Mouse (Mus musculus) hindbrain, embryonic 14.5 days (tissue): ENCODE data around the gene Kdm6b. TPM values are rescaled to one million over a fixed set of nuclear protein-coding genes. Genes with fewer than 3 reads are reported as not detected.

Experiments
- ATAC-seq: fragments of 200-750 bp; cut with Nextera tagmentation; 2 replicates; pipeline ENCODE4 v1.8.0; 2017; ENCODE audit warnings: moderate number of reproducible peaks, mild to moderate bottlenecking, moderate TSS enrichment, moderate library complexity; ENCODE audit not compliant: low FRiP score
- DNase-seq: peaks from one replicate; pipeline ENCODE4 v3.0.0-alpha.2; 2015; ENCODE audit warnings: low spot score
- H3K27ac ChIP-seq: fragments of 300-500 bp; sonication (generic); 2 replicates; pipeline ENCODE4 v1.5.1; 2014; ENCODE audit warnings: mild to moderate bottlenecking, moderate library complexity
- H3K27me3 ChIP-seq: fragments of 300-500 bp; sonication (generic); 2 replicates; pipeline ENCODE4 v1.6.1; 2014; ENCODE audit warnings: mild to moderate bottlenecking, low read length, mixed read lengths; ENCODE audit not compliant: control insufficient read depth, insufficient read depth
- H3K36me3 ChIP-seq: fragments of 300-500 bp; sonication (generic); replicated peaks from 2 replicates; pipeline ENCODE4 v1.6.1; 2014; ENCODE audit not compliant: control insufficient read depth, insufficient read depth
- H3K4me1 ChIP-seq: fragments of 300-500 bp; sonication (generic); replicated peaks from 2 replicates; pipeline ENCODE4 v1.6.1; 2014; ENCODE audit warnings: antibody characterized with exemption, low read length, mixed read lengths; ENCODE audit not compliant: control insufficient read depth, insufficient read depth
- H3K4me2 ChIP-seq: fragments of 300-500 bp; sonication (generic); replicated peaks from 2 replicates; pipeline ENCODE4 v1.6.1; 2014; ENCODE audit warnings: mild to moderate bottlenecking, moderate library complexity
- H3K4me3 ChIP-seq: fragments of 300-500 bp; sonication (generic); replicated peaks from 2 replicates; pipeline ENCODE4 v1.5.1; 2014; ENCODE audit warnings: mild to moderate bottlenecking, low read length
- H3K9ac ChIP-seq: fragments of 300-500 bp; sonication (generic); 2 replicates; pipeline ENCODE4 v1.6.1; 2014
- H3K9me3 ChIP-seq: fragments of 300-500 bp; sonication (generic); 2 replicates; pipeline ENCODE4 v1.6.1; 2016; ENCODE audit warnings: low read length; ENCODE audit not compliant: control insufficient read depth
- WGBS: fragments of 180-500 bp; shearing (Covaris S2); extraction: QIAGEN DNeasy Blood & Tissue Kit; methylation state at CpG from one replicate; pipeline ENCODE4 v1.1.7; 2014; 5-methylcytosine and 5-hydroxymethylcytosine counted together
- polyA plus RNA-seq: library from polyadenylated mRNA; unstranded; fragments of >200 nt; fragmentation: Nextera tagmentation; extraction: Ambion mirVana; gene quantifications from 2 replicates; pipeline ENCODE4 v1.2.1, GENCODE M21; 2014

The Kdm6b gene
- polyA plus RNA-seq, 1 experiment from 2014 or later, result 33.0 TPM

GRCm38 (mm10) chr11:69379600-69379999, 33.9 kb downstream of the Kdm6b start:
- no peaks in the 10 kb centered on the region for H3K27me3 ChIP-seq
- DNase-seq, result no peak
- H3K4me3 ChIP-seq, result no peak overlapping the region
- no peaks in the 10 kb centered on the region for H3K9me3 ChIP-seq
- H3K36me3 ChIP-seq, result peaks cover 4% of the 10 kb centered on the region; the same call in 1 of the 2 replicates
- H3K27ac ChIP-seq, result no peak overlapping the region
- WGBS, result 87% methylated on average over 3 of the region's 3 CpGs
- ATAC-seq, result no peak
- no peak overlapping the region for H3K4me2 ChIP-seq
- no peak overlapping the region for H3K9ac ChIP-seq
- H3K4me1 ChIP-seq, result no peaks in the 10 kb centered on the region

GRCm38 (mm10) chr11:69377766-69378165, 35.7 kb downstream of the Kdm6b start:
- Histone ChIP-seq H3K36me3 (peaks cover 4% of the 10 kb centered on the region; the same call in 1 of the 2 replicates), H3K27me3 (no peaks in the 10 kb centered on the region), H3K4me3 (no peak overlapping the region), H3K27ac (no peak overlapping the region), H3K9ac (no peak overlapping the region), H3K9me3 (no peaks in the 10 kb centered on the region), H3K4me1 (no peaks in the 10 kb centered on the region), H3K4me2 (no peak overlapping the region)
- 80% methylated on average over 3 of the region's 3 CpGs for WGBS
- no peak for ATAC-seq
- DNase-seq, result no peak

- H3K36me3 ChIP-seq, result peaks cover 4% of the 10 kb centered on the region; the same call in 1 of the 2 replicates
- DNase-seq, result no peak
- peaks cover 18% of the 10 kb centered on the region for H3K4me1 ChIP-seq
- H3K27me3 ChIP-seq, result no peaks in the 10 kb centered on the region
- no peak overlapping the region for H3K27ac ChIP-seq
- no peak for ATAC-seq
- H3K9ac ChIP-seq, result no peak overlapping the region
- H3K9me3 ChIP-seq, result no peaks in the 10 kb centered on the region
- no peak overlapping the region for H3K4me3 ChIP-seq
- H3K4me2 ChIP-seq, result no peak overlapping the region
- 83% methylated on average over 4 of the region's 4 CpGs for WGBS
Observed at GRCm38 (mm10) chr11:69375646-69376045, 37.8 kb downstream of the Kdm6b start.

- Histone ChIP-seq H3K4me1 (peaks cover 20% of the 10 kb centered on the region), H3K9me3 (no peaks in the 10 kb centered on the region), H3K9ac (no peak overlapping the region), H3K4me2 (no peak overlapping the region), H3K27ac (no peak overlapping the region), H3K36me3 (peaks cover 4% of the 10 kb centered on the region; the same call in 1 of the 2 replicates), H3K4me3 (no peak overlapping the region), H3K27me3 (no peaks in the 10 kb centered on the region)
- DNase-seq, result no peak
- WGBS, result 92% methylated on average over 16 of the region's 16 CpGs
- ATAC-seq, result no peak
Observed at GRCm38 (mm10) chr11:69373223-69373965, 40.1 kb downstream of the Kdm6b start.

- H3K27me3 ChIP-seq, result no peaks in the 10 kb centered on the region
- H3K4me3 ChIP-seq, result no peak overlapping the region
- no peaks in the 10 kb centered on the region for H3K9me3 ChIP-seq
- H3K36me3 ChIP-seq, result peaks cover 4% of the 10 kb centered on the region; the same call in 1 of the 2 replicates
- no peak for ATAC-seq
- DNase-seq, result no peak
- no peak overlapping the region for H3K9ac ChIP-seq
- WGBS, result 65% methylated on average over 3 of the region's 3 CpGs
- H3K27ac ChIP-seq, result peak overlapping the region; percentile 81; the same call in 1 of the 2 replicates
- peaks cover 24% of the 10 kb centered on the region for H3K4me1 ChIP-seq
- 0 out of 2 replicates have a peak overlapping the region, but pooled peaks have one; percentile 31 for H3K4me2 ChIP-seq
Observed at GRCm38 (mm10) chr11:69372780-69373170, 40.7 kb downstream of the Kdm6b start.

GRCm38 (mm10) chr11:69372056-69372779, 41.3 kb downstream of the Kdm6b start:
- peaks cover 25% of the 10 kb centered on the region for H3K4me1 ChIP-seq
- no peak overlapping the region for H3K9ac ChIP-seq
- no peaks in the 10 kb centered on the region for H3K27me3 ChIP-seq
- H3K9me3 ChIP-seq, result no peaks in the 10 kb centered on the region
- 33% methylated on average over 12 of the region's 12 CpGs for WGBS
- DNase-seq, result peak; percentile 47
- peaks cover 2% of the 10 kb centered on the region; the same call in 1 of the 2 replicates for H3K36me3 ChIP-seq
- ATAC-seq, result no peak
- no peak overlapping the region for H3K4me3 ChIP-seq
- H3K4me2 ChIP-seq, result peak overlapping the region; percentile 31
- peak overlapping the region; percentile 81 for H3K27ac ChIP-seq

GRCm38 (mm10) chr11:69371601-69372000, 41.9 kb downstream of the Kdm6b start:
- WGBS, result 26% methylated on average over 12 of the region's 12 CpGs
- H3K4me1 ChIP-seq, result peaks cover 25% of the 10 kb centered on the region
- no peak for ATAC-seq
- H3K4me3 ChIP-seq, result no peak overlapping the region
- H3K27me3 ChIP-seq, result no peaks in the 10 kb centered on the region
- H3K4me2 ChIP-seq, result peak overlapping the region; percentile 31
- peak overlapping the region; percentile 10; the same call in 1 of the 2 replicates for H3K9ac ChIP-seq
- peak overlapping the region; percentile 81 for H3K27ac ChIP-seq
- no peak for DNase-seq
- H3K9me3 ChIP-seq, result no peaks in the 10 kb centered on the region
- H3K36me3 ChIP-seq, result no peaks in the 10 kb centered on the region; the same call in 1 of the 2 replicates

- peak overlapping the region; percentile 31 for H3K4me2 ChIP-seq
- WGBS, result 11% methylated on average over 9 of the region's 9 CpGs
- H3K36me3 ChIP-seq, result no peaks in the 10 kb centered on the region; the same call in 1 of the 2 replicates
- ATAC-seq (no peak), DNase-seq (no peak)
- no peaks in the 10 kb centered on the region for H3K27me3 ChIP-seq
- peak overlapping the region; percentile 81 for H3K27ac ChIP-seq
- H3K4me1 ChIP-seq, result peaks cover 30% of the 10 kb centered on the region
- no peaks in the 10 kb centered on the region for H3K9me3 ChIP-seq
- H3K4me3 ChIP-seq, result peak overlapping the region; percentile 11
- peak overlapping the region; percentile 10 for H3K9ac ChIP-seq
Observed at GRCm38 (mm10) chr11:69370817-69371215, 42.7 kb downstream of the Kdm6b start.
